Mouse (Mus musculus): ENCODE data around the gene Tnip1.

DNA sequence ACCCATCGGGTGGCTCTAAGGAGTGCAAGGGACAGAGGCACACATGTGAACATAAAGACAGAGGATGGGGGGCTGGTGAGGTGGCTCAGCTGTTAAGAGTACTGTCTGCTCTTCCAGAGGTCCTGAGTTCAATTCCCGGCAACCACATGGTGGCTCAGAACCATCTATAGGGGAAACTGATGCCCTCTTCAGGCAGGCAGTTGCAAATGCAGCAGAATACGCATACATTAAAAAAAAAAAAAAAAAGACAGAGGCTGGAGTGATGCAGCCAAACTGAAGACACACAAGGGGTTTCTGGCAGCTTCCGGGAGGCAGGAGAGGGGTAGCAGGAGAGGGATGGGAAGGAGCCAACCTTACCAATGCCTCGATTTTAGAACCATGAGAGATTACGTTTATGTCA is 19.8 kb upstream of the Tnip1 start:
- TF ChIP-seq FLI1 (IDR thresholded peaks at IDR 0.05; ENCODE audit: low read length): no peak
- no peak for TF ChIP-seq GATA1 (IDR thresholded peaks at IDR 0.05; ENCODE audit: borderline replicate concordance, low read length)

All from megakaryocyte, embryonic 14.5 days (primary cell).